Mouse (Mus musculus) stomach, embryonic 15.5 days (tissue): Measurements from ENCODE around the gene Mgat5. TPM values are rescaled to one million over a fixed set of nuclear protein-coding genes. Genes with fewer than 3 reads are reported as not detected.

Source experiments
- ATAC-seq: fragments of 200-750 bp; cut with Nextera tagmentation; 2 replicates; pipeline ENCODE4 v1.8.0; 2017; ENCODE audit warnings: low read depth, moderate number of reproducible peaks, moderate TSS enrichment; ENCODE audit not compliant: insufficient read depth, low FRiP score
- H3K27ac ChIP-seq: fragments of 300-500 bp; sonication (generic); 2 replicates; pipeline ENCODE4 v1.5.1; 2015; ENCODE audit warnings: mild to moderate bottlenecking, inconsistent platforms
- H3K27me3 ChIP-seq: fragments of 300-500 bp; sonication (generic); replicated peaks from 2 replicates; pipeline ENCODE4 v1.6.1; 2015; ENCODE audit warnings: inconsistent platforms
- H3K36me3 ChIP-seq: fragments of 300-500 bp; sonication (generic); 2 replicates; pipeline ENCODE4 v1.6.1; 2015; ENCODE audit warnings: inconsistent platforms
- H3K4me1 ChIP-seq: fragments of 300-500 bp; sonication (generic); 2 replicates; pipeline ENCODE4 v1.6.1; 2015; ENCODE audit warnings: inconsistent platforms
- H3K4me2 ChIP-seq: fragments of 300-500 bp; sonication (generic); 2 replicates; pipeline ENCODE4 v1.6.1; 2015; ENCODE audit warnings: mild to moderate bottlenecking, inconsistent platforms
- H3K4me3 ChIP-seq: fragments of 300-500 bp; sonication (generic); replicated peaks from 2 replicates; pipeline ENCODE4 v1.5.1; 2015; ENCODE audit warnings: inconsistent platforms
- H3K9ac ChIP-seq: fragments of 300-500 bp; sonication (generic); 2 replicates; pipeline ENCODE4 v1.6.1; 2015; ENCODE audit warnings: inconsistent platforms
- H3K9me3 ChIP-seq: fragments of 300-500 bp; sonication (generic); 2 replicates; pipeline ENCODE4 v1.6.1; 2016; ENCODE audit warnings: inconsistent platforms
- WGBS: fragments of 180-500 bp; shearing (Covaris S2); methylation state at CpG from one replicate; pipeline ENCODE4 v1.1.7; 2015; 5-methylcytosine and 5-hydroxymethylcytosine counted together
- polyA plus RNA-seq: library from polyadenylated mRNA; unstranded; fragments of >200 nt; fragmentation: Nextera tagmentation; extraction: Ambion mirVana; gene quantifications from 2 replicates; pipeline ENCODE4 v1.2.1, GENCODE M21; 2015

The Mgat5 gene
- polyA plus RNA-seq, 1 experiment from 2014 or later = 5.4 TPM

DNA sequence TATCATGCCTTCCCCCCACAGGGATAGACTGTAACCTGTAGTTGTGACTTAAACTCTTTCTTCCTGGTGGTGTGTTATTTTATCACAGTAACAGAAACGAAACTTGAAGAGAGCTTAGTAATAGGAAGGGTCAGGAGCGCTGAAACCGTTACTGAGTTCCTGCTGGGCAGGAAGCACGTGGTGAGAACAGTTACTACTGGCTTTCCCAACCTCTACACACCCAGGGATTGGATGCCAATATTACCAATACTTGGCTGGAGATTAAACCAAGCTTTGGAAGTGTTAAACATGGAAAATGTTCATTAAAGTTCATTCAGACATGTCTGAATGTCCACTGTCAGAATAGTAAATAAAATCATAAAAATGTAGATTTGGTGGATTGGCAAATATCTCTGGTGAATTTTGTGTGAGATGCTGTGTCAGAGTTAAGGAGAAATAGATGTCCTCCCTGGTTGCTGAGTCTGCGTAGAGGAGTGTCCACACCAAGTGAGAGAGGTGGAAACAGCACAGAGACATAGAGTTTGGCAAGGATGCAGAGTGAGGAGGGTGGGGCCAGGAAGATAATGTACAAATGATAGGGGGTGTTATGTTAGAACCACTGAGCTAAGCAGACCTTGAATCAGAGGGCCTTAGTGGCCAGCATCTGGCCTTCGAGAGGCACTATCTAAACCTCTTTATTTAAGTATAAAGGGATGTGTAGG lies 38.2 kb downstream of the Mgat5 start:
- no peak overlapping the region for H3K4me2 ChIP-seq
- no peaks in the 10 kb centered on the region for H3K36me3 ChIP-seq
- ATAC-seq = no peak
- H3K4me3 ChIP-seq = no peak overlapping the region
- WGBS = 60% methylated on average over 6 of the region's 6 CpGs
- H3K9me3 ChIP-seq = no peaks in the 10 kb centered on the region
- peaks cover 7% of the 10 kb centered on the region; the same call in 1 of the 2 replicates for H3K4me1 ChIP-seq
- H3K27ac ChIP-seq = no peak overlapping the region
- no peaks in the 10 kb centered on the region for H3K27me3 ChIP-seq
- H3K9ac ChIP-seq = no peak overlapping the region

DNA sequence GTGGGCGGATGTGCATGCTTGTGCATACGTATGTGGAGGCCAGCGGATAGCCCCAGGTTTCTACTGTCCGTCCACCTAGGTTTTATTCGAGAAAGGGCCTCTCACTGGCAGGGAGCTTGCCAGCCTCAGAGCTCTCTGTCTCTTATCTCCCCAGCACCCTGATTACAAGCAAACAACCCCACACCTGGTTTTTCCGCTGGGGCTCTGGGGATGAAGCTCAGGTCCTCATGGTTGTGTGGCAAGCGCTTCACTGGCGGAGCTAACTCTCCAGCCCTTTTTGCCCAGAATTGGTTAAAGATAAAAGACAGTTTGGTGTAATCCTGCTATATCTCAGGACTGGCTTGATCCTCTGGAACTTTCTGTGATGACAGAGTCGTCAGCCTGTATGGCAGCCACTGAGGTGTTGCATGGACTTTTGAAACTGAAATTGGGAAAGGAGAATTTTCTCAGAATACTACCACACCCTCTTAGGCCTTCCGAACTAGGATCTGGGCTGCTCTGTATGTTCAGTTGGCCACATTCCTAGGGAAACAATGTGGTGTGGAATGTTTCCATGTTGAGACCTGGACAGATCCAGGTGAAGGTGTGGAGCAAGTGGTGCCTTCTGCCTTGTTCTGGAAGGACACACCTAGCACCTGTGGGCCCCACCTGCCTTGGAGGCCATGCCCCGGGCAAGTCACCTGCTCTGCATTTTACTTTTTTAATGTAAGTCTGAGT lies 39.4 kb downstream of the Mgat5 start:
- Histone ChIP-seq H3K27ac (no peak overlapping the region), H3K27me3 (no peaks in the 10 kb centered on the region), H3K36me3 (no peaks in the 10 kb centered on the region), H3K4me2 (0 out of 2 replicates have a peak overlapping the region, but pooled peaks have one; percentile 8), H3K4me1 (peaks cover 7% of the 10 kb centered on the region), H3K9me3 (no peaks in the 10 kb centered on the region), H3K9ac (no peak overlapping the region), H3K4me3 (no peak overlapping the region)
- WGBS = 73% methylated on average over 11 of the region's 11 CpGs
- ATAC-seq = no peak

DNA sequence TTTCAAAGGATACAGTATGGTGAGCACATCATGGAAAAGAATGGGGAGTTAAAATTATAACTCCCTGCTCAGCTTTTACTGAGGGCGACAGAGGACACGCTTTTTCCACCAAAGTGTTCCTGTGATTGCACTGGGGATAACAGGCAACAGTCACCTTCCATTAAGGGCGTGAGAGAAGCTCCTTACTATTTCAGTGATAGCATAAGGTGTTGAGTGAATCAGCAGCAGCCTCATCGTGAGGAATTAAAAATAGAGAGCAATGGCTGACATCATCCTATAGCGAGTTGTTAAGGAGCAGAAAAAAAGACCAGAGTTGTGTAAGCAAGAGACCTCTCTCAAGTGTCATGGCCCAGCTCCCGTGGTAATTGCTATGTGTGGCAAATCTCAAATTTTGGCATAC lies 41.3 kb downstream of the Mgat5 start:
- Histone ChIP-seq H3K4me1 (peaks cover 7% of the 10 kb centered on the region), H3K4me3 (no peak overlapping the region), H3K36me3 (no peaks in the 10 kb centered on the region), H3K27me3 (no peaks in the 10 kb centered on the region), H3K4me2 (no peak overlapping the region), H3K9me3 (no peaks in the 10 kb centered on the region), H3K27ac (no peak overlapping the region), H3K9ac (no peak overlapping the region)
- 84% methylated on average over 6 of the region's 6 CpGs for WGBS
- ATAC-seq = no peak

DNA sequence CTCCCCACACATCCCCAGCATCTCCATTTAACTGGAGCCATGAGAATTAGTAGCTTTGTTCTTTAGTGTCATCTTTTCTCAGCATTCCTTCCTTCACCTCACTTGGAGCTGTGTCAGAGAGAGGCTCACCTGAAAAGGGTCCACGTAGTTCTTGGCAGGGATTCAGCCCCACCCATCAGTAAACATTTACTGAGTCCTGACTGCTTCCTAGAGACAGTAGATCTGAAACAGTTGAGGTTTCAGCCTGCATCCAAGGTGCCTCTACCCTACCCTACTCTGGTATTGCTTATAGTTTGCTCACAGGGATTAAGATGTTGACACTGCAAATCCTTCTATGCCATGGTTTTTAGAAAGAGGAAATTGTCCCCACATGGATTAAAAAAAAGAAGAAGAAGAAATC lies 43.6 kb downstream of the Mgat5 start:
- H3K4me2 ChIP-seq = no peak overlapping the region
- 52% methylated on average over 1 of the region's 1 CpGs for WGBS
- no peak overlapping the region for H3K27ac ChIP-seq
- no peak overlapping the region for H3K9ac ChIP-seq
- no peaks in the 10 kb centered on the region for H3K36me3 ChIP-seq
- no peaks in the 10 kb centered on the region for H3K27me3 ChIP-seq
- no peak overlapping the region for H3K4me3 ChIP-seq
- no peaks in the 10 kb centered on the region for H3K9me3 ChIP-seq
- ATAC-seq = peak; percentile 64; the same call in 1 of the 2 replicates
- peaks cover 7% of the 10 kb centered on the region for H3K4me1 ChIP-seq

- no peaks in the 10 kb centered on the region for H3K27me3 ChIP-seq
- H3K4me3 ChIP-seq = no peak overlapping the region
- no peaks in the 10 kb centered on the region; the same call in none of the 2 replicates for H3K4me1 ChIP-seq
- H3K4me2 ChIP-seq = no peak overlapping the region
- no peak overlapping the region for H3K9ac ChIP-seq
- no peak overlapping the region for H3K27ac ChIP-seq
- H3K36me3 ChIP-seq = no peaks in the 10 kb centered on the region
- H3K9me3 ChIP-seq = no peaks in the 10 kb centered on the region
- no peak for ATAC-seq
Measured at GRCm38 (mm10) chr1:127249621-127250020, 44.8 kb downstream of the Mgat5 start.

- H3K27ac ChIP-seq = no peak overlapping the region
- H3K27me3 ChIP-seq = no peaks in the 10 kb centered on the region
- no peak overlapping the region for H3K4me3 ChIP-seq
- H3K4me2 ChIP-seq = no peak overlapping the region
- H3K9me3 ChIP-seq = no peaks in the 10 kb centered on the region
- H3K36me3 ChIP-seq = no peaks in the 10 kb centered on the region
- H3K9ac ChIP-seq = no peak overlapping the region
- no peaks in the 10 kb centered on the region; the same call in 1 of the 2 replicates for H3K4me1 ChIP-seq
- ATAC-seq = no peak
Measured at GRCm38 (mm10) chr1:127250313-127250712, 45.5 kb downstream of the Mgat5 start.

GRCm38 (mm10) chr1:127251751-127252150 lies 46.9 kb downstream of the Mgat5 start:
- WGBS = 86% methylated on average over 7 of the region's 7 CpGs
- Histone ChIP-seq H3K9me3 (no peaks in the 10 kb centered on the region), H3K27me3 (no peaks in the 10 kb centered on the region), H3K4me1 (no peaks in the 10 kb centered on the region; the same call in 1 of the 2 replicates), H3K36me3 (no peaks in the 10 kb centered on the region), H3K4me3 (no peak overlapping the region), H3K27ac (no peak overlapping the region), H3K9ac (no peak overlapping the region), H3K4me2 (no peak overlapping the region)
- no peak for ATAC-seq

- Histone ChIP-seq H3K4me3 (no peak overlapping the region), H3K36me3 (no peaks in the 10 kb centered on the region), H3K9me3 (no peaks in the 10 kb centered on the region), H3K27me3 (no peaks in the 10 kb centered on the region), H3K27ac (no peak overlapping the region), H3K4me1 (no peaks in the 10 kb centered on the region; the same call in 1 of the 2 replicates), H3K9ac (no peak overlapping the region), H3K4me2 (no peak overlapping the region)
- peak; percentile 53; the same call in 1 of the 2 replicates for ATAC-seq
- WGBS = 81% methylated on average over 8 of the region's 8 CpGs
Measured at GRCm38 (mm10) chr1:127257005-127257404, 52.2 kb downstream of the Mgat5 start.

DNA sequence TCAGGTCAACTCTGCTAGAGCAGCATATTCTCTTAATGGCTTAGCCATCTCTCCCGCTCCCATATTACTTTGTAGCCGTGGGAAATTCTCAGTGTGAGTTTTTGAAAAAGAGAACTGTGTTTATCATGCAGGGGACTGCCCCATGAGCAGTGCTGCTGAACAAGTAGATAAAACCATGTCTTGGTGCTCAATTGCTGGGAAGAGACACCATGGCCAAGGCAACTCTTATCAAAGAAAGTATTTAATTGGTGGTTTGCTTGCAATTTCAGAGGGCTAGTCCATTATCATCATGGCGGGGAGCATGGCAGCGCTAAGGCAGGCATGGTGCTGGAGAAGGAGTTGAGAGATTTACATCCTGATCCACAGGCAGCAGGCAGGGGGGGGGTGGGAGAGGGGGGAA lies 54.9 kb downstream of the Mgat5 start:
- Histone ChIP-seq H3K27ac (no peak overlapping the region), H3K4me3 (no peak overlapping the region), H3K4me1 (no peaks in the 10 kb centered on the region; the same call in 1 of the 2 replicates), H3K36me3 (no peaks in the 10 kb centered on the region), H3K27me3 (no peaks in the 10 kb centered on the region), H3K9me3 (no peaks in the 10 kb centered on the region), H3K9ac (no peak overlapping the region), H3K4me2 (no peak overlapping the region)
- WGBS = 95% methylated on average over 4 of the region's 4 CpGs
- no peak for ATAC-seq

- no peaks in the 10 kb centered on the region for H3K27me3 ChIP-seq
- no peaks in the 10 kb centered on the region for H3K36me3 ChIP-seq
- H3K9ac ChIP-seq = no peak overlapping the region
- no peak for ATAC-seq
- 68% methylated on average over 6 of the region's 6 CpGs for WGBS
- no peak overlapping the region for H3K27ac ChIP-seq
- H3K4me3 ChIP-seq = no peak overlapping the region
- no peak overlapping the region for H3K4me2 ChIP-seq
- H3K9me3 ChIP-seq = no peaks in the 10 kb centered on the region
- no peaks in the 10 kb centered on the region; the same call in 1 of the 2 replicates for H3K4me1 ChIP-seq
Measured at GRCm38 (mm10) chr1:127260969-127261368, 56.2 kb downstream of the Mgat5 start.

- Histone ChIP-seq H3K27ac (no peak overlapping the region), H3K36me3 (no peaks in the 10 kb centered on the region), H3K4me2 (no peak overlapping the region), H3K9me3 (no peaks in the 10 kb centered on the region), H3K27me3 (no peaks in the 10 kb centered on the region), H3K4me3 (no peak overlapping the region), H3K9ac (no peak overlapping the region), H3K4me1 (no peaks in the 10 kb centered on the region; the same call in 1 of the 2 replicates)
- no peak for ATAC-seq
- WGBS = 74% methylated on average over 13 of the region's 13 CpGs
Measured at GRCm38 (mm10) chr1:127262170-127262837, 57.5 kb downstream of the Mgat5 start.

- H3K27ac ChIP-seq = no peak overlapping the region
- WGBS = 84% methylated on average over 5 of the region's 5 CpGs
- H3K4me2 ChIP-seq = no peak overlapping the region
- no peaks in the 10 kb centered on the region for H3K27me3 ChIP-seq
- H3K4me1 ChIP-seq = 0 out of 2 replicates have a peak, but pooled peaks cover 5% of the 10 kb centered on the region
- H3K9ac ChIP-seq = no peak overlapping the region
- H3K9me3 ChIP-seq = no peaks in the 10 kb centered on the region
- no peak for ATAC-seq
- H3K4me3 ChIP-seq = no peak overlapping the region
- no peaks in the 10 kb centered on the region for H3K36me3 ChIP-seq
Measured at GRCm38 (mm10) chr1:127267985-127268384, 63.2 kb downstream of the Mgat5 start.
